Mouse (Mus musculus): ENCODE data around the gene Rtn4r. TPM values are rescaled to one million over a fixed set of nuclear protein-coding genes. Genes with fewer than 3 reads are reported as not detected.

Rtn4r gene
- polyA plus RNA-seq, 1 experiment: 0.77 TPM

- peaks cover 2% of the 10 kb centered on the region; the same call in 1 of the 2 replicates for H3K4me1 ChIP-seq (ENCODE audit: control insufficient read depth, insufficient read depth, low read length)
- TF ChIP-seq CTCF (IDR thresholded peaks at IDR 0.05; ENCODE audit: control insufficient read depth, insufficient read depth, low read length) (no peak), POLR2A (IDR thresholded peaks at IDR 0.05; ENCODE audit: borderline replicate concordance, control insufficient read depth, low read depth, low read length) (no peak)
- WGBS: 76% methylated on average over 4 of the region's 4 CpGs
- no peak overlapping the region for H3K27ac ChIP-seq (ENCODE audit: control insufficient read depth, insufficient read depth, low read depth, low read length, poor library complexity)
- H3K4me3 ChIP-seq (replicated peaks; ENCODE audit: control insufficient read depth, low read depth, low read length): no peak overlapping the region
Measured at GRCm38 (mm10) chr16:18176758-18177157, 49.3 kb downstream of the Rtn4r start.

GRCm38 (mm10) chr16:18179591-18179990 lies 52.1 kb downstream of the Rtn4r start:
- WGBS: 71% methylated on average over 2 of the region's 2 CpGs
- Histone ChIP-seq H3K4me1 (ENCODE audit: control insufficient read depth, insufficient read depth, low read length) (no peaks in the 10 kb centered on the region), H3K27ac (ENCODE audit: control insufficient read depth, insufficient read depth, low read depth, low read length, poor library complexity) (no peak overlapping the region), H3K4me3 (replicated peaks; ENCODE audit: control insufficient read depth, low read depth, low read length) (no peak overlapping the region)
- TF ChIP-seq CTCF (IDR thresholded peaks at IDR 0.05; ENCODE audit: control insufficient read depth, insufficient read depth, low read length): no peak
- no peak for TF ChIP-seq POLR2A (IDR thresholded peaks at IDR 0.05; ENCODE audit: borderline replicate concordance, control insufficient read depth, low read depth, low read length)

- Histone ChIP-seq H3K4me1 (ENCODE audit: control insufficient read depth, insufficient read depth, low read length) (no peaks in the 10 kb centered on the region), H3K27ac (ENCODE audit: control insufficient read depth, insufficient read depth, low read depth, low read length, poor library complexity) (no peak overlapping the region), H3K4me3 (replicated peaks; ENCODE audit: control insufficient read depth, low read depth, low read length) (no peak overlapping the region)
- TF ChIP-seq POLR2A (IDR thresholded peaks at IDR 0.05; ENCODE audit: borderline replicate concordance, control insufficient read depth, low read depth, low read length) (no peak), CTCF (IDR thresholded peaks at IDR 0.05; ENCODE audit: control insufficient read depth, insufficient read depth, low read length) (no peak)
- WGBS: 79% methylated on average over 10 of the region's 10 CpGs
Measured at GRCm38 (mm10) chr16:18181398-18181797, 54.0 kb downstream of the Rtn4r start.

GRCm38 (mm10) chr16:18182766-18183165 lies 55.3 kb downstream of the Rtn4r start:
- TF ChIP-seq CTCF (IDR thresholded peaks at IDR 0.05; ENCODE audit: control insufficient read depth, insufficient read depth, low read length): no peak
- no peak for TF ChIP-seq POLR2A (IDR thresholded peaks at IDR 0.05; ENCODE audit: borderline replicate concordance, control insufficient read depth, low read depth, low read length)
- Histone ChIP-seq H3K4me1 (ENCODE audit: control insufficient read depth, insufficient read depth, low read length) (no peaks in the 10 kb centered on the region), H3K27ac (ENCODE audit: control insufficient read depth, insufficient read depth, low read depth, low read length, poor library complexity) (no peak overlapping the region), H3K4me3 (replicated peaks; ENCODE audit: control insufficient read depth, low read depth, low read length) (no peak overlapping the region)
- 76% methylated on average over 8 of the region's 8 CpGs for WGBS

- Histone ChIP-seq H3K4me1 (ENCODE audit: control insufficient read depth, insufficient read depth, low read length) (no peaks in the 10 kb centered on the region), H3K27ac (ENCODE audit: control insufficient read depth, insufficient read depth, low read depth, low read length, poor library complexity) (no peak overlapping the region), H3K4me3 (replicated peaks; ENCODE audit: control insufficient read depth, low read depth, low read length) (no peak overlapping the region)
- TF ChIP-seq CTCF (IDR thresholded peaks at IDR 0.05; ENCODE audit: control insufficient read depth, insufficient read depth, low read length): no peak
- no peak for TF ChIP-seq POLR2A (IDR thresholded peaks at IDR 0.05; ENCODE audit: borderline replicate concordance, control insufficient read depth, low read depth, low read length)
- WGBS: 84% methylated on average over 8 of the region's 8 CpGs
Measured at GRCm38 (mm10) chr16:18185715-18186449, 58.4 kb downstream of the Rtn4r start.

GRCm38 (mm10) chr16:18186798-18187197 lies 59.4 kb downstream of the Rtn4r start:
- no peak overlapping the region for H3K4me3 ChIP-seq (replicated peaks; ENCODE audit: control insufficient read depth, low read depth, low read length)

GRCm38 (mm10) chr16:18187221-18187620 lies 59.8 kb downstream of the Rtn4r start:
- H3K4me1 ChIP-seq (ENCODE audit: control insufficient read depth, insufficient read depth, low read length): no peaks in the 10 kb centered on the region
- no peak for TF ChIP-seq CTCF (IDR thresholded peaks at IDR 0.05; ENCODE audit: control insufficient read depth, insufficient read depth, low read length)
- TF ChIP-seq POLR2A (IDR thresholded peaks at IDR 0.05; ENCODE audit: borderline replicate concordance, control insufficient read depth, low read depth, low read length): no peak
- WGBS: 74% methylated on average over 3 of the region's 3 CpGs
- H3K4me3 ChIP-seq (replicated peaks; ENCODE audit: control insufficient read depth, low read depth, low read length): no peak overlapping the region
- H3K27ac ChIP-seq (ENCODE audit: control insufficient read depth, insufficient read depth, low read depth, low read length, poor library complexity): no peak overlapping the region

More at GRCm38 (mm10) chr16:18186798-18187197, 59.4 kb downstream of the Rtn4r start:
- Histone ChIP-seq H3K27ac (ENCODE audit: control insufficient read depth, insufficient read depth, low read depth, low read length, poor library complexity) (no peak overlapping the region), H3K4me1 (ENCODE audit: control insufficient read depth, insufficient read depth, low read length) (no peaks in the 10 kb centered on the region)
- 70% methylated on average over 4 of the region's 4 CpGs for WGBS
- TF ChIP-seq CTCF (IDR thresholded peaks at IDR 0.05; ENCODE audit: control insufficient read depth, insufficient read depth, low read length) (no peak), POLR2A (IDR thresholded peaks at IDR 0.05; ENCODE audit: borderline replicate concordance, control insufficient read depth, low read depth, low read length) (no peak)

GRCm38 (mm10) chr16:18191006-18191405 lies 63.6 kb downstream of the Rtn4r start:
- Histone ChIP-seq H3K27ac (ENCODE audit: control insufficient read depth, insufficient read depth, low read depth, low read length, poor library complexity) (no peak overlapping the region), H3K4me3 (replicated peaks; ENCODE audit: control insufficient read depth, low read depth, low read length) (no peak overlapping the region), H3K4me1 (ENCODE audit: control insufficient read depth, insufficient read depth, low read length) (no peaks in the 10 kb centered on the region)
- TF ChIP-seq CTCF (IDR thresholded peaks at IDR 0.05; ENCODE audit: control insufficient read depth, insufficient read depth, low read length) (no peak), POLR2A (IDR thresholded peaks at IDR 0.05; ENCODE audit: borderline replicate concordance, control insufficient read depth, low read depth, low read length) (no peak)
- 72% methylated on average over 2 of the region's 2 CpGs for WGBS
